Mouse (Mus musculus) right cerebral cortex, postnatal 14 days (tissue): Measurements from ENCODE around the gene Rtkn.
"Not testable (repeated sequence)": the region's sequence is repeated elsewhere in the genome, so short reads cannot be mapped to it uniquely, and the experiment has no call there.

ENCODE experiments used
- DNase-seq: peaks from one replicate; pipeline ENCODE4 v3.0.0; 2022

Gene Rtkn

DNA sequence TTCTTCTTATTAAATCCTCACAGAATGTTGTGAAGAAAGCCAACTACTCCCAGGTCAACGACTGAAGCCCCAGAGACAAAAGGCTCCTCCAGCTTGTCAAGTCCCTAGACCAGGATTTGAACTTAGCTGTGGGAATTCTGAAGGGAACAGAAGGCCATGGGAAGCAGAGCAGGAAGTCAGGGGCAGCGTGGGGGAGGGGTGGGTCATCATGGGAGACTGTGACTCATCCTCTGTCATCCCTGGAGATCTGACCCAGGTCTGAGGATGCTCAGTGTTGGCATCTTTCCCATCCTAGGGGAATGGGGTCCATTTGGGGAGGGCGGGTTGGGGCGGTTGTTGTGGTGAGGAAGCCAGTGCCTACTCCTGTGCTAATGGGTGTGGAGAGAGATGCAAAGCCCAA is 6.4 kb downstream of the Rtkn start:
- no peak for DNase-seq

DNA sequence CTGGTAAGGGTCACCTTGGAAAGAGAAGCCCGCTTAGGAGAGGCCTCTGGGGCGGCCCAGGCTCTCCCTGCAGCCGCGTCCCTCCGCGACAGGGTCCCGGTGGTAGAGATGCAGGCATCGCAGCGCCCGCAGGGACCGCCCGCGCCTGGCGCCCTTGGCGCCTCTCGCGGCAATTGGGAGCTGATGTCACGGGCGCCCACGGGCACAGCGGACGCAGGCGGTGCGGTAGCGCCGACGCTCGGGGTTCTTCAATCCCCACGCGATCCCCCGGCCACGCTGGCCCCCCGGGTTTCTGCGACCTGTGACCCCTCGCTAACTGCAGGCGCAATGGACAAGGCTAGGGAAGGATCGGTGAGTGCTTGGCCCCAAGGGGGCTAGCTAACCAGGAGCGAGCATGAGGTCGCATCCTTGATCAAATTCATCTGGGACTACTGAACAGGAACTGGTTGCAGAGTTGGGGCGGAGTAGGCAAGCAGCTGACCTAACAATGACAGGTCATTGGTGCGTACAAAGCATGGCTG is 7.0 kb downstream of the Rtkn start:
- DNase-seq, result peak; percentile 73

- no peak for DNase-seq
These were observed 7.6 kb downstream of the Rtkn start for GRCm38 (mm10) chr6:83142886-83143285.

- DNase-seq, result no peak
These were observed 9.9 kb downstream of the Rtkn start for GRCm38 (mm10) chr6:83145209-83145608.

- no peak for DNase-seq
These were observed 10.5 kb downstream of the Rtkn start for GRCm38 (mm10) chr6:83145805-83146204.

DNA sequence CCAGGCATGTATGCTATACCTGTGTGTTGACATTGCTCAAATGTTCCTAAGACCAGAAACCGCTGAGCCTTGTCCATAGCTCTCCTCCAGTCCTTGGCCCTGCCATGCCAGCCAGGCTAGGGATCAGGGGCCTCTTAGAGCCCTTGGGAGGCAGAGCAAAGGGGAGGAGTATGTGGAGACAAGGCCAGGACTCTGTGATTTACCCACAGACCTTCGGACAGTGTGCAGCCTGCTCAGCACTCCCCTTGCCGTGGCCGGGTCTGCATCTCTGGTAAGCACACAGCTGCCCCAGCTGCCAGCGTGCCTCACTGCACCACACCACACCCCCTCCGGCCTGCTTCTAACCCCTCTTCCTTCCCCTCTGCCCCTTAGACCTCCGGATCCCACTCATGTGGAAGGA is 12.0 kb downstream of the Rtkn start:
- DNase-seq, result no peak

DNA sequence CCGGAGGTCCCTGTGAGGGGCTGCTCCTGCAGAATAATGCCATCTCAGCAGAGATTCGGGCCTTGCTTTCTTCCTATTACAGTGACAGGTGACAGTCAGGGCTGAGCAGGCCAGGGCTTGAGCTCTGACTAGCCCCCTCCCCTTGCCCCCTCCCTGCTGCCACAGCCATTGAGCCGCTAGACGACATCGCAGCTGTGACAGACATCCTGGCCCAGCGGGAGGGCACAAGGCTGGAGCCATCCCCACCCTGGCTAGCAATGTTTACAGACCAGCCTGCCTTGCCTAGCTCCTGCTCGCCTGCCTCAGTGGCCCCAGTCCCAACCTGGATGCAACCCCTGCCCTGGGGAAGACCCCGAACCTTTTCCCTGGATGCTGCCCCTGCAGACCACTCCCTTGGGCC is 16.5 kb downstream of the Rtkn start:
- no peak for DNase-seq

GRCm38 (mm10) chr6:83153038-83153437 is 17.8 kb downstream of the Rtkn start:
- no peak for DNase-seq

- no peak for DNase-seq
These were observed 18.2 kb downstream of the Rtkn start for GRCm38 (mm10) chr6:83153485-83153884.

DNA sequence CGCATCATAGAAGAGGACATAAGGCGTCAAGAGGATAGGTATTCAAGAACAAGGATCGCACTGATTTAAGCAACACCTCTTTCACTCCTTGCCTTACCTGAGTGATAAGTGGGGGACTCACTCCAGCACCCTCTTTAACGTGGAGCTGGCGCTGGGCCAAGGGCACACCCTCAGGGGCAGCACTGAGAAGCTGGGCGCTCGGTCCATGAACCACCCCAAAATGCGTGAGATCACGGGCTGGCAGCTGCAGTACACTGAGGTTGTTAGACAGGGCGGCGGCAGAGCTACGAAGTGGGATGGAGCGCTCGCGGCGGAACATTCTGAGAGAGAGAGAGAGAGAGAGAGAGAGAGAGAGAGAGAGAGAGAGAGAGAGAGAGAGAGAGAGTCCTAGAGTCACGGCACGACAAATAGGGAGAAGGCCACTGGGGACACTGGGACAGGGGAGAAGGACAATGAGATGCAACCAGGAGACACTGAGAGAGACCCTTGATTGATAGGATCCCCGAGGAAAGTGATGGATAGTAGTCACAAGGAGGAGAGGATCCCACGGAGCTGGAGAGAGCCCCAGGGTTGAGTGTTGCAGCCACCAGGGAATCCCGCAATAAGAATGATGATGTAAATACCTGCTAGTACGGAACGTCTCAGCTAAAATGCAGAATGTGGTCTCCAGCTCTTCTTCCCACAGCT is 20.4 kb downstream of the Rtkn start:
- DNase-seq, result peak; percentile 65

- DNase-seq, result peak; percentile 83
These were observed 21.0 kb downstream of the Rtkn start, which contains the start of the genes Wdr54 and 1700003E16Rik for GRCm38 (mm10) chr6:83156259-83156684. Gene Wdr54, minus strand, starts transcription at chr6:83156397. Gene 1700003E16Rik, plus strand, starts transcription at chr6:83156404.

GRCm38 (mm10) chr6:83159456-83159855 is 24.2 kb downstream of the Rtkn start:
- DNase-seq, result not testable (repeated sequence)

DNA sequence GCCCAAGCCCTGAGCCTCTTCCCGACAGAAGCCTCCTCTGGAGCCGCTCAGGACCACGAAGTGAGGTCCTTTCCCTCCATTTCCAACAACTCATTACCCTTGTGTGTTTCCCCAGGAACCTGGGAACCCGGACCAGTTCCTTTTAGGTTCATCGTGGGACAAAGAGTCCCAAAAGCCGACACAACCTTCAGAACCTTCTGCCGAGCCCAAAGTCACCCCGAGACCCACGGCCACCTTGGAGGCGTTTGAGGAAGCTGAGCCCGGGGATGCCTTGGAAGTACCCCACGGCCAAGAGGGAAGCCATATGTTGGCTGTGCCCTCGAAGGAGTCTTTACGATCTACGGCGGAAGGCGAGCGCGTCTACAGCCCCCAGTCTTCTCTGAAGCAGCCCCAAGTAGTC is 26.2 kb downstream of the Rtkn start:
- DNase-seq, result no peak

GRCm38 (mm10) chr6:83161921-83162641 is 26.8 kb downstream of the Rtkn start:
- no peak for DNase-seq

DNA sequence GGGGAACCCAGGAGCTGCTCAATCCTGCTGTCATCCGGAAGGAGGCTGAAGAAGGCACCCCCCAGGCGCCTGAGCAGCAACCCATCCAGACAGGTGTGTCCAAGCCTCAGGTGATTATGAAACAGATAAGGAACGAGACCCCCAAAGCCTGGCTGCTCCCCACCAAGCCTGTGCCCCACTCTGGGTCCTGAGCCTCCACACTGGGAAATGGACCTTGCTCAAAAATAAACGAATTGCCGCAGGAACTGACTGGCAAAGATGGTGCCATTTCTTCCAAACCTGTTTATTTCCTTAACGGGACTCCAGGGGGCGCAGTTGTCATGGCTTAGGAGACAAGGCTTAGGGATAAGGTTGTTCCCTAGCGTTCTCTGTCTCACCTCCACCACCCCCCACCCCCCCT is 27.4 kb downstream of the Rtkn start:
- peak; percentile 66 for DNase-seq

DNA sequence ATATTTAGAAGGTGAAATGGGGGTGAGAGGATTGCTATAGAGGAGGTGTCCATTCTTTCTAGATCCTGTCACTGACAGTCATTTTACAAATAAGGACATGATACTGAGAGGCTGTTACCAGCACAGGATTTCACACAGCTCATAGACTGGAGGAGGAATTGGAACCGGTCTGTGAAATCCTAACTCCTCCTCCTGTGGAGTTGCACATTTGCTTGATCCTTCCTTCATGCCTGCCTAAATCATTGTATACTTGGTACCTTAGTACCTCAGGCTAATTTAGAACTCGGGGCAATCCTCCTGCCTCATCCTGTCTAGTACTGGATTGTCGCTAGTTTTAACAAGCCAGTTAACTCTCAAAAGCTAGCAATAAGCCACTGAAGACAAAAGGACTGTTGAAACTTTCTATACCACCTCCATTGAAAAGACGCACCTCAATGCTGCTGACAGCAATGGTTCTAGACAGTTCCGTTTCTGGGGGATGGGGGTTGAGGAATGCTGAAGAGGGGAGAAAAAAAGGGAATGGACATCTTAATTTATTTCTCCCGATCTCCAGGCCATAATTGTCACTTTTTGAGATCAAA is 29.9 kb downstream of the Rtkn start:
- DNase-seq, result no peak

- peak; percentile 95 for DNase-seq
These were observed 30.5 kb downstream of the Rtkn start, which contains the start of gene Dctn1 for GRCm38 (mm10) chr6:83165607-83166242. Gene Dctn1, plus strand, starts transcription at chr6:83165920.

DNA sequence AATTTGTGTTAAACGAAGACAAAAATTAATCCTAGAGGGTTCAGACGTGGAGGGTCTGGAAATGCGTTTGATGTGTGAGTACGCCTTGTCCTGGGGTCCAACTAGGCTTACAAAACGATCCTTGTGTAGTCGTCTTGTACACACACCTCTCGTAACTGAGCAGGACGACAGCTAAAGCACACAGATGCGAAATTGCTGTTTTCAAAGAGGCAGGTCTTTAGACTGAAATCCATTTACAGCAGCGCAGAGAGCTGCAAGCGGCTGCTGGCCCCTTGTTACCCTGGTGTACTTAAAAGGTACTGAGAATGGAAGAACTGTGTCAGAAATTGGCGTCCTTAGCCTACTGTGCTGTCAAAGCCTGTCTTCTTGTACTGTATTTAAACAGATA is 31.0 kb downstream of the Rtkn start:
- no peak for DNase-seq

DNA sequence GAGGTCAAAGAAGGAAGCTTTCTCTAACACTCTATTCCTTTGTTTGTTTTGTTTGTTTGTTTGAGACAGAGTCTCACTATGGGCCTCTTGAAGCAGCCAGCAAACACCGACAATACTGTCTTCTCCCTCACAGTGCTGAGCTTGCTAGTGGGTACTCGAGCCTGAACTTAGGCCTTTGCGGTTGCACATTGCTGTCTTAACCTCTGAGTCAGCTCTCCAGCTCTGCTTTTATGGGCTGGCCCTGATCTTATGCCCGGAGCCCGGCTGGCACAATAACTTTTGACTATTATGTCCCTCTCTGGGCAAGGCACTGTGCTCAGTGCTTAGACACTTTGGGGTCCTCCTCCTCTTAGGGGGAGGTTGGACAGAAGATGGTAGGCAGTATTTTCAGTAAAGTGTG is 34.6 kb downstream of the Rtkn start:
- no peak for DNase-seq

GRCm38 (mm10) chr6:83171063-83171462 is 35.8 kb downstream of the Rtkn start:
- DNase-seq, result no peak

GRCm38 (mm10) chr6:83172240-83172920 is 37.1 kb downstream of the Rtkn start:
- DNase-seq, result no peak

- DNase-seq, result no peak
These were observed 40.7 kb downstream of the Rtkn start for GRCm38 (mm10) chr6:83175996-83176395.
